Mouse (Mus musculus) layer of hippocampus, adult 9-10 months (tissue): ENCODE measurements around the gene Dnaja3.
"Not testable (repeated sequence)": the region's sequence is repeated elsewhere in the genome, so short reads cannot be mapped to it uniquely, and the experiment has no call there.

Experiments
- DNase-seq: peaks from one replicate; pipeline ENCODE4 v3.0.0; 2022; ENCODE audit warnings: low spot score

The Dnaja3 gene

DNA sequence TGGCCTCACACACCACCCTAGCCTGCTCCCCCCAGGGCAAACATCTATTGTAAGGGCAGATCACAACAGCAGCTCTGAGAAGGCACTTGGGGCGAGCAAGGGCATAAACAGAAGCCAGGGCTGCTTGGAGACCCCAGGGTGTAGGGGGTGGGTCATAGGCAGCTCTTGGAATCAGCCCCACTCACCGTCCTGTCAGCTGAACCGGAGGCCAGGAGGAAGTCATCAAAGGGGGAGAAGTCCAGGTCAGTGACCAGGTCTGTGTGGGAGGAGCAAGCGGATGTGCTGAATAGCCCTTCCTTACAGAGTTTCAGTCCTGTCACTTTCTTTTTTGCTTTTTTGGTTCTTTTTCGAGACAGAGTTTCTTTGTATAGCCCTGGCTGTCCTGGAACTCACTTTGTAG lies 30.5 kb downstream of the Dnaja3 start:
- no peak for DNase-seq

DNA sequence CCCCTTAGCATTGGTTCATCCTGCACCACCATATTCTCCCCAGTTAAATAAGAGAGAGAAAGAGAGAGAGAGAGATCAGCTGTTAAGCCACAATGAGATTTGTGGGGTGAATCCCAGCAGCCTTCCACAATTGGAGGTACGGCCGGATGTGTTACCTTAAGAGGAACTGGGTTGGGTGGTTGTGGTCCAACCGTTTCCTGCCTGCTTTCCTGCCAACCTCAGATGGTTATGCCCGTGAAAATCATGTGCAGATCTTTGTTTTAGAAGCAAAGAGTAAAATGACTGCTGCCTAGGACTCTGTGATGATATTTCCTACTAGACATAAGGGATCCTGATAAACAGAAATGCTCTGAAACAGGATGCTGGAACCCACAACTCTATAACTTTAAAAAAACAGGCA lies 34.3 kb downstream of the Dnaja3 start:
- no peak for DNase-seq

DNA sequence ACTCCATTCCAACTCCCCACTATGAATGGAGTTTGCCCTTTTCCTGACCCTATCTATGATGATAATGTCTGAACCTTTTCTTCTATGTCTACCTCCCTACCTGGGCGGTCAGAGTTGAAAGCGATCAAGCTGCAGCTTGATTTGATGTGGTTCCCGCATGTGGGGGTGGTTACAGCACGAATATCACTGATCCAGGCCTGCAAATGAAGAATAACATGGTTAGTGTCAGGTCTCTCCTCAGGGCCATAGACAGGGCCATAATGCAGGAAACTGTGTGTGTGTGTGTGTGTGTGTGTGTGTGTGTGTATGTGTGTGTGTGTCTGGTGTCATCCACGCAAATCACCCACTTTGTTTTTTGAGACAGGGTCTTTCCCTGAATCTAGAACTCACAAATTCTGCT lies 37.0 kb downstream of the Dnaja3 start:
- no peak for DNase-seq

DNA sequence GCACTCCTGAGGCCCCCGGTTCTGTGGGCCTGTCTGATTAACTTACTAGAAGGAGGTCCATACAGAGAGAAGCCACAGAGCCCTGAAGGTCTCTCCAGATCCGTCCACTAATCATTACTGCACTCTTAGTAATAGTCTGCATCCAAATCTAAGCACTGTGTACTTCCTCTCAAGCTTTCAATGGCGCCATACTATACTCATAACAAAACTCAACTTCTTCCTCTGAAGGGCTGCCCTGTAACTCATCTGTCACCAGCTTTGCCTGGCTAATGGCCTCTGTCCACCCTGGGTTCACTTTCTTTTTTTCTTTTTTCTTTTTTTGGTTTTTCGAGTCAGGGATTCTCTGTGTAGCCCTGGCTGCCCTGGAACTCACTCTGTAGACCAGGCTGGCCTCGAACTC lies 38.3 kb downstream of the Dnaja3 start:
- DNase-seq: no peak

DNA sequence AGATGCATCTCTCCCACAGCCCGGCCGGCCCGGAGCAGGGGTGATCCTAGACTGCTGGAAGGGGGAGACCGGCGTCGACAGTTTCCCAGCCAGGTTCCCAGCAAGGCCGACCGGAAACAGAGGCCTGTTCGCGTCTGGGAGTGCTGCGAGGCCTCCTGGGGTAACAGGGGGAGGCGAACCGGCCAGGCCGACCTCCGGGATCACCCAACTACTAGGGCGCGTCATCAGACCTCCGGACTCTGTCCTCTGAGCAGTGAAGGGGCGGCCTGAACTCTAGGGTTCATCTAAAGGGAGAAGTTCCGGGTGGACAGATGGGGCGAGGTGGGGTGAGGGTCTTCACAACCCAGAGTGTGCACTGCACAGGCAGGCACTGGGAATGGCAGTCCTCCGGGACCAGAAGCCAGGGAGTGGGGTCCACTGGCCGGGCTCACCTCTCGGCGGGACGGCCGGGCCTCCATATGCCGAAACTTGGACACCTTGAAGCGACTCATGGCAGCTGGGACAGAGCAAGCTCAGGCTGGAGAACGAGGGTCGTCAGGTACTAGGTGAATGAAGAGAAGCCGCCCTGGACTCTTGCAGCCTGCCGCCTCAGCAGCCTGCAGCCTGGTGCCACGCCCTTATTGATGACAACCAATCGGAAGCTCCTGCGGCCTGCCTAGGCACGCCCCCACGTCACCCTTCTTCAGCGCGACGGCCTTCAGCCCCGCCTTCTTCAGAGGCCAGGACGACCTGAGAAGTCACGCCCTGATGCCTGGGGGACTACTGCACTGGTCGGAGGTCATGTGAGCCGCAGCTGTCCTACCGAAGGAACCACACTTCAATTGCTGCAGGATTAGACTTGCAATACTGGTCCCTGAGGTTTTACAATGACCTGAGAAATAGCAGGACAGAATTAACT lies 39.6 kb downstream of the Dnaja3 start, which contains the start of gene Coro7:
TSS of gene Coro7 (minus strand) at position 657 of the 898 bp plus-strand sequence.
- peak; percentile 76 for DNase-seq

DNA sequence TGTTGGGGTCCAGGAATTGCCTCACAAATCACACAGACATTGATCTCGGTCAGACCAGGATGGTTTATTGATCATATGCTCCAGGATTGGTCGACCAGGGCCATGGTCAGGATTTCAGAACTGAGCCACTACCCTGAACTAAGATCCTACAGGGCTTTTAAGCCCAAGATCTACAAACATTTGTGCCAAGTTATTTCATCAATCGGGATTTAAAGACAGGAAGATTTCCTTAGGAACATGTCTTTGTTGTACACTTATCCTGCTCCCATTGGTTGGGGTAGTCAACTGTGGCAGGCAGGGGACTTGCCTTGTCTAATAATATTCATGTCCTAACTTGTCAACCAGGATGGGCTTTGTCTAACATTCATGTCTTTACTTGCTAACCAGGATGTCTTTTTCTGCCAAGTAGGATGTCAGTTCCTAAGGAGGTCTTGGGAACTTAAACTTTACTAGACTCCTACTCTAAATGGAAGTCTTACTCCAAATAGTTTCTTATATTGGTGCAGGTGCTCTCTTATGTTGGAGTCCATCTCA lies 41.2 kb downstream of the Dnaja3 start:
- not testable (repeated sequence) for DNase-seq

DNA sequence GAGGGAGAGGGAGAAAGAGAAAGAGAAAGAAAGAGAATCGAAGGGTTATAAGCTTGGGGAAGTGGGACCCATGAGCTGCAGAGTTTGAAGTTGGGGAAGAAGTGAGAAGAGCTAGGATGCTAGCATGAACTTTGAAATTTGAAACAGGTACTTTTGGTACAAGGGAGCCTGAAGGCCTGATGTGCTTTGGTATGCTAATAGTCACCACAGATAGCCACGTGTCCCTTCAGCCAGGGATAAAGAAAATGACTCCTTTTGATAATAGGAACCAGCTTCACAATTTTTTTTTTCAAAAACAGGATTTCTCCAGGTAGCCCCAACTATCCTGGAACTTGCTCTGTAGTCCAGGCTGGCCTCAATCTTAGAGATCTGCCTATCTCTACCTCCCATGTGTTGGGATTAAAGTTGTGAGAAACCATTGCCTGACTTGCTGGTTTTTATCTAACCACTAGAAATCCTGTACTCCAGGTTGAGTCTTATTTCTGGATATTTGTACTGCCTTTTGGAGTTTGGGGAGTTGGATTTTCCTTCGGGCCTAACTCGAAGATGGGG lies 42.9 kb downstream of the Dnaja3 start:
- DNase-seq: no peak

DNA sequence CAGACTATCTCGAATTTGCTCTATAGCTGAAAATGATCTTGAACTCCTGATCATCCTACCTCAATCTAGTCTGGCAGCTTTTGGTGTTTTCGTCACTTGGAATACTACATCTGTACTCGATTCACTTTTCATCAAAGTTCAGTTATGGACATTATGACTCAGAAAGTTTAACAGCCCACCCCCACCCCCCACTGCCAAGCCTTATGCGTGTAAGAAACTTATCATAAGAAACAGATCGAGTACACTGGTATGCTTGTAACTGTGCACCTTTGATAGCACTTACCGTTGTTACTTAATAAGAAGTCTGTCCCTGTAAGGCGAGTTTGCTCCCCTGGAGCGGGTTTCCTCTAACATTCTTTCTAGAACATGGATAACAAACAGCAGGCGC lies 43.4 kb downstream of the Dnaja3 start:
- no peak for DNase-seq

DNA sequence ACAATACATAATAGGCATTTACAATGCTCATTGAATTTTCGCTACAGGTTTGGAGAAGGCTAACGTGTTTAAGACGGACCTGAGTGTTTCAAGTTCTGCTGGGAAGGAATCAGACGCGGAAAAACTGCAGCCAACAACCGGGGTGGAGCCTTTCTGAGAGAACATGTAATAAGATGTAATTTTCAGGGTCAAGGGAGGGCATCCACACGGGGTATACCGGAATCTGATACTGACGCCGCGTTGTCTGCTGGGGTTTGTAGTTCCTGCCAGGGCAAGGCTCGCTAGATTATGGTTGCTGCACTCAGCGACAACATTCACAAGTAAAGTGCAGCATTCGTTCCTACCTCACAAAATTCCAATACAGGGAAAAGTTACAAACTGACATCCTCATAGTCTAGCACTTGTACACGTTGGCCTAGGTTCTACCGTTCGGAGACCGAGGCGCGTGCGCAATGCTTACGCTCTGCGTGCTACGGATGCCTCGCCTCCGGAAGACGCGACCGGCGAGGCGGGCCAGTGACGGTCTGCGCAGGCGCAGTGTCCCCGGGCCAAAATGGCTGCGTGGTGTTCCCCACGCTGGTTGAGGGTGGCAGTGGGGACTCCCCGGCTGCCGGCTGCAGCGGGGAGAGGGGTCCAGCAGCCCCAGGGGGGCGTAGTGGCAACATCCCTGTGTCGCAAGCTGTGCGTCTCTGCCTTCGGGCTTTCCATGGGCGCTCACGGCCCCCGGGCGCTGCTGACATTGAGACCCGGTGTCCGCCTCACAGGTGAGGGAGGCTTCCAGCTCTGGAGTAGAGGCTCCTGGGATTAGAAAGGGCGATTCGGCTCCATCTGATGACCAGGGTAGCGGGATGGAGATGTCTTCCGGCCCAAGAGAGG lies 44.0 kb downstream of the Dnaja3 start:
- DNase-seq: peak; percentile 89

DNA sequence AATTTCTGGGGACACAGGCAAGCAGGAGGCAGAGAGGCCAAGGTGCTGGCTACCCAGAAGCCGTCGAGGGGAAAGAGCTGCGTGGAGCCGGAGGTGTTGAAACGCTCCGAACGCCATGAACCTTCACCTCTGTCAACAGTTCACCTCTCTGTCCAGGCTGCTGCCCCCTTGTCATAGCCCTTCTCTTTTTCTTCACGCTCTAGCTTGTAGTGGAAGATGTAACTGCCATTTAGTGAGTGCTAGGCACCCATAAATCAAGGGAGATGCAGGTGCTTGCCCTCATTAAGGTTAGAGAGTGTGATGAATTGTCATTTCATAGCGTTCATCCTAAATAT lies 44.6 kb downstream of the Dnaja3 start:
- DNase-seq: no peak

DNA sequence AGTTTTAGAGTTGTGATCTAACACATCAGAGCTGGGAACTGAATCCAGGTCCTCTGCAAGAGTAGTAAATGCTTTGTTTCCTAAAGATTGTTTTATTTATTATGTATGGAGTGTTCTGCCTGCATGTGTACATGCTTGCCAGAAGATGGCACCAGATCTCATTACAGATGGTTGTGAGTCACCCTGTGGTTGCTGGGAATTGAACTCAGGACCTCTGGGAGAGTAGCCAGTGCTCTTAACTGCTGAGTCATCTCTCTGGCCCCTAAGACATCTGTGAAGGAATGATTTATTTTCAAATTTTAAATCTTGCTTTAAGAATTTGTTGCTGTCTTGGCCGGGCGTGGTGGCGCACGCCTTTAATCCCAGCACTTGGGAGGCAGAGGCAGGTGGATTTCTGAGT lies 49.6 kb downstream of the Dnaja3 start:
- not testable (repeated sequence) for DNase-seq

DNA sequence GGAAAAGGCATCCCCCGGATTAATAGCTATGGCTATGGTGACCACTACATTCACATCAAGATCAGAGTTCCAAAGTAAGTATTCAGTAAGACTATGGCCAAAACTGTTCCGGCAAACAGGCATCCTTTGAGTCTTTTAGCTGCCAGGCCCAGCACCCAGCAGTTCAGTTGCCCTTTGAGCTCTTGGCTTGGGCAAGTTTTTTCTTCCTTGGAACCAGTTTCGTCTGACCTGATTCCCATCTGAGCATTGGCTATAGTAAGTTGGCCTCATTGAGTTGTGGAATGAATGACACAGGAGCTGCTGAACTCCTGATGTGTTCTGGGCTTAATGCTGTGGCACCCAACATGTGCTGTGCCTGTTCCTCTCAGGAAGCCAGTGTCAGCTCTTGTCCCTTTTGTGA lies 61.4 kb downstream of the Dnaja3 start:
- DNase-seq: no peak

DNA sequence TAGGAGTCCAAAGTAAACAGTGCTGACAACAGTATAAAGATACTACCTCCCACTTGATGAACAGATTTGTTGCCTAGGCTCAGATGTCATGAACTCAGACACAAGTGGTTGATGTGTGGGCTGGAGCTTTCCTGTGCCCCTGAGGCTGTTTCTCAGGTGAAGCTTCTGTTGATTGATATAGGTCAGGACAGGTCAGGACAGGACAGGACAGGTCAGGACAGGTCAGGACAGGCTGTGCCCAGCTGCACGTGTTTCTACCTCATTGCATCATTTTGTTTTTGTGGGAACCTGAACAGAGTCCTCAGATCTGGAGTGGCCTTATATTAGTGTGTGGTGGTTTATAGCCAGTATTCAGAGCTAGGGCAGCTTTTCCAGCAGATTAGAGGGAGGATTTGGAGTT lies 62.9 kb downstream of the Dnaja3 start:
- DNase-seq: no peak

DNA sequence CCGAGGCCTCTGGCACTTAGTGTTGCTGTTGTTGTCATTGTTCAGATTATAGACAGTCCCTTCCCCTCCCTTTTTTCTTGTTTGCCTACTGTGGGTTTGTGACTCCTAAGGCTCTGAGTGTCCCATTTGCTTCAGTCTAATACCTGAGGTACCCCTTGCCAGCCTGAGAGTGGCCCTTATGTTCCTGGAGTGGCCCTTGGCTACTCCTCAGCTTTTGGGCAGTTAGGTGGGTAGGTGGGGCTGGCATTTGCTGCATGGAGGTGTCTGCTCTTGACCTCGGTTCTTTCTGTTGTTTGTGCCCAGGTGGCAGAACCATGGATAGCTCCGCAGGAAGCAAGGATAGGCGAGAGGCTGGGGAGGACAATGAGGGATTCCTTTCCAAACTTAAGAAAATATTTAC lies 65.8 kb downstream of the Dnaja3 start:
- DNase-seq: no peak

DNA sequence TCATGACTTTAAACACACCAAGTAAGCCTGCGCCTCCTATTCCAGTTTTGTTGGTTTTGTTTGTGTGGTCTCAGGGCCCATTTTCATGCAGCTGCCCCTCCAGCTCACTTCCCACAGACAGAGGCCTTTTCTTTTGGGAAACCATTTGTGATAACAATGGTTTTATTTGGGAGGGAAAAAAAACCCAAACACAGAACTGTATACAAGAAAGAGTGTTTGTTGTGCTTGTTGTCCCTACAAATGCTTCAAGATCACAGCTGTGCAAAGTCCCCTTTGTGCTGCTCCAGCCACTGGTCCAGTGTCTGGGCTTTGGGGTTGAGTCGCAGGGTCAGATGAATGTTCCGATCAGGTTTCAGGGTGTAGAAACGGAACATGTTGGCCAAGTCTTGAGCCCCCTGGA lies 71.4 kb downstream of the Dnaja3 start:
- no peak for DNase-seq

DNA sequence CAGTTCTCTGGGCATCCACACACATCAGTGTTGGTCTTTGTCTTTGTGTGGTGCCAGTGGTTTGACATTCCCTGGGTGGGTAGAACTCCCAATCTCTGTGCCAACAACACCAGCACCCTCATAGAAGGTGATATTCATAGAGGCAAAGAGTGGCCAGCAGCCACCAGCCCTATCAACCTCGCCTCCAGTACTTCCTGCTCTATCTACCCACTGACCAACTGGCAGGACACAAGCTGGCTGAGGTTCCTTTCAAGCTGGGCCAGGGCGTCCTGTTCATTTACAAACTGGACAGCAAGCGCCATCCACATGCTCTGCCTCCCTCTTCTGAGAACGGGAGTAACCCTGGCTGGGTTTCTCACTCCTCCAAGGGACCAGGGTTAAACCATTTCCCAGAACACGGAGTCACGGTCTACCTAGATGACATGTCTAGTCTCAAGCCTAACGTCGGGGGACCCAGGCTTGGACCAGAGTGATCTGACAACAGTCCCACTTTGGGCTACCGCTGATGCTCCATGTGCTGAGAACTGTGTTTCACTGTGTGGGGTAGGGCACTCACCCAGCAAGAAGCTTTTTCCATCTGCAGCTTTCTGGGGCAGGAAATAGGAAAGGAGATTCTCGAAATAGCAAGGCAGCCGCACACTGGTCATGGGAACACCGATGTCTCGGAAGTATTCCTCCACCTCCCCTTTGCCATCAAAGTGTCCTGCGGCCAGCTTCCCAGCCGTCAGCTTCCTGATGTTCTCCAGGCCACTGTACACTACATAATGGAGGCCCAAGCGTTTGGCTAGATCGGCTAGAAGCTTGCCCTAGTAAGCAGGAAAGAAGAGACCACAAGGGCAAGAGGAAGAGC lies 74.3 kb downstream of the Dnaja3 start:
- DNase-seq: no peak

DNA sequence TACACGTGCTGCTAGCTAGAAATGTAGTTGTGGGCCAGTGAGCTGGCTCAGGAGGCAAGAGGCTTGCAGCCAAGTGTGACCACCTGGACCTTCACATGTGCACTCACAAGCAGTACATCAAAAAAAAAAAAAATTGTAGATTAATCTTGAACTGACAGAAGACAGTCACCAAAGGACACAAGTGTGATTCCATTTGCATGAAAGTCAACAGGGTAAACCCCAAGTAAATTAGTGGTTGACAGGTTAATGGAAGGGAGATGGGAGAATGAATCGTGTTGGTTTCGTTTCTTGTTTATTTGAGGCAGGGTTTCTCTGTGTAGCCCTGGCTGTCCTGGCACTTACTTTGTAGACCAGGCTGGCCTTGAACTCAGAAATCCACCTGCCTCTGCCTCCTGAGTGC lies 78.1 kb downstream of the Dnaja3 start:
- DNase-seq: no peak

DNA sequence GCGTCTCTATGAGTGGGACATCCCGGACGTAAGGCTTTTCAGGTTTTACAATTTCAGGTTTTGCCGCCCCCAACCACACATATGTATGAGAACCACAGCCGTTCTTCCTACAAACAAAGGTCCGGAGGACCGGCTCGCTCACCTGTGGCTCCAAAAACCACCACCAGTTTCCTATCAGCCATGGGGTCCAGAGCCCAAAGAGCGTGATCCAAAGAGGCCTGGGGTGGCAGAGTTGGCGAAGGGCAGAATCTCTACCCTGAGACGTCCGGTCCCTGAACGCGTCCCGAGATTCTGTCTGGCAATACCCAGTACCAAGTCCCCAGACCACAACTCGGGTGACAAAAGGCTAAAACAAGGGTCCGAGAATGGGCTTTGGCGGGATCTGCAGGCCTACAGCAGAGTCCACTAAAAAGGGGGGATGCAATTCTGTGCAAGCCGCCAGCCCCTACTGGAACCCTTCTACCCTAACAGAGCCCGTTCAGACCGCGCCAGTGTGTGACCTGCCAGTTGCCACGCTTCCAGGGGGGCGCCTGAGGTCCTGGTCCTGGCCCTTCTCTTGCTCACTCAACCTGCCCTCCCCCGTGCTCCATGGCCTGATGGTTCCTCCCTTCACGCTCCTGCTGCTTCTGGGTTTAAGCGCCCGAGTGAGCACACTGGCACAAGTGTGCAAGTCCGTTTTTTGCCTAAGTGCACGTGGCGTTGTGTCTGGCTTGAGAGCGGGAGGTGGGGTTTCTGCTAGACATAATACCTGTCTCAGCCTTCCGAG lies 79.1 kb downstream of the Dnaja3 start, which contains the start of gene Nmral1:
TSS of gene Nmral1 (minus strand) at position 604 of the 766 bp plus-strand sequence.
- peak; percentile 36 for DNase-seq

DNA sequence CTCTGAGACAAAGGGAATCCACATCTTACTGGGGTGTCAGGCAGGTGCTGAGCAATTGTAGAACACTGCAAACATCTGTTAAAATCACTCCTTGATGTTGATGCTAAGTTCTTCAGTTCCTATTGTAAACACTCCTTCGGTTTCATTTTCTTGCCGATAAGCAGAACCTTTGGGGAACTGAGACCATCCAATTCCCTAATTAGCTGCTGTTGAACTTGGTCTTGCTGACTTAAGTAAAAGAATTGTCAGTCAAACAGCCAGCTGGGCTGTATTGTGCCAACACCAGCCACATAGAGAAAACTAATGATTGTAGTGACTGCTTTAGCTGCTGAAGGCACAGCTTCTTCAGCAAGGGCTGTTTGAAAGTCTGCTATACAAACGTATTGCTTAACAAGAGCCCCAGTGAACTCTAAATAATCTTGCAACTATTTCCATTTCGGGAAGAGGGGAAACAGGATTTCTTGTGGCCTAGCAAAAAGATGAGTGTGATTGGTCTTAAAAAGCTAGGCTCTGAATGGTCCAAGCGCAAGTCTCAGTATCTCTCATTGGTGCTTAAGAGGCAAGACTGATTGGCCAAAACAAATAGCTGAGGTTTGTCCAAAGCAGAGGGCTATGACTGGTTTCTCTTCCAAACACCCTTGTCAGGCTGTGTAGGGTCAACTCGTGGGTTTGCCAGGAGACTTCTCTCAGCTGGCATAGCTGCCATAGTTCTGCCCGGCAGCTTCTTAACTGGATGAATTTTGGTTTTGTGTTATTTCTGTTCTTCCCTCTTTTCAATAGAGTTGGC lies 82.5 kb downstream of the Dnaja3 start:
- no peak for DNase-seq

DNA sequence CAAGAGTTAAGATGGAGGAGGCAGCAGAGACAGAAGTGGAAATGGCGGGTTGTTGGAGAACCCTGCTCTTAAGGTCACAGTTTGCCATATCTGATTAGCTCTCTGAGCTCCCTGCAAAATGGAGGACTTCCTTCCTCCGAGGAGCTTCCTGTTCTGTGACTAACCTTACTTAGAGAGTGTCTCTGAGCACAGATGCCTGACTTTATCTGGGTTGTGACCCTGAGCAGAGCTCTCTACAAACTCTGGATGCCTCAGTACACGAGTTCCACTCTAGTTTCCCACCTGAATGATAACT lies 83.1 kb downstream of the Dnaja3 start:
- DNase-seq: no peak
